Mouse (Mus musculus) hindbrain, embryonic 12.5 days (tissue): ENCODE results near the gene Dnaic2. TPM values are rescaled to one million over a fixed set of nuclear protein-coding genes. Genes with fewer than 3 reads are reported as not detected.
A peak's percentile ranks its signal among the peaks of the same experiment; 100 is the strongest.

ENCODE experiments used
- ATAC-seq: fragments of 200-750 bp; cut with Nextera tagmentation; 2 replicates; pipeline ENCODE4 v1.8.0; 2017; ENCODE audit warnings: moderate TSS enrichment; ENCODE audit not compliant: low FRiP score
- H3K27ac ChIP-seq: fragments of 300-500 bp; sonication (generic); 2 replicates; pipeline ENCODE4 v1.5.1; 2016; ENCODE audit warnings: mild to moderate bottlenecking
- H3K27me3 ChIP-seq: fragments of 300-500 bp; sonication (generic); 2 replicates; pipeline ENCODE4 v1.6.1; 2016; ENCODE audit warnings: mild to moderate bottlenecking
- H3K36me3 ChIP-seq: fragments of 300-500 bp; sonication (generic); 2 replicates; pipeline ENCODE4 v1.6.1; 2016; ENCODE audit warnings: mild to moderate bottlenecking
- H3K4me1 ChIP-seq: fragments of 300-500 bp; sonication (generic); 2 replicates; pipeline ENCODE4 v1.6.1; 2016
- H3K4me2 ChIP-seq: fragments of 300-500 bp; sonication (generic); replicated peaks from 2 replicates; pipeline ENCODE4 v1.6.1; 2016; ENCODE audit warnings: mild to moderate bottlenecking
- H3K4me3 ChIP-seq: fragments of 300-500 bp; sonication (generic); 2 replicates; pipeline ENCODE4 v1.5.1; 2016; ENCODE audit warnings: mild to moderate bottlenecking
- H3K9ac ChIP-seq: fragments of 300-500 bp; sonication (generic); 2 replicates; pipeline ENCODE4 v1.6.1; 2016; ENCODE audit warnings: mild to moderate bottlenecking, moderate library complexity
- H3K9me3 ChIP-seq: fragments of 300-500 bp; sonication (generic); replicated peaks from 2 replicates; pipeline ENCODE4 v1.6.1; 2016; ENCODE audit warnings: mild to moderate bottlenecking
- WGBS: fragments of 180-500 bp; shearing (Covaris S2); methylation state at CpG from one replicate; pipeline ENCODE4 v1.1.7; 2016; 5-methylcytosine and 5-hydroxymethylcytosine counted together
- polyA plus RNA-seq: library from polyadenylated mRNA; unstranded; fragments of >200 nt; fragmentation: Nextera tagmentation; extraction: Ambion mirVana; gene quantifications from 2 replicates; pipeline ENCODE4 v1.2.1, GENCODE M21; 2016

The Dnaic2 gene
- 3.3 and 4.5 TPM in 2 replicates for polyA plus RNA-seq

DNA sequence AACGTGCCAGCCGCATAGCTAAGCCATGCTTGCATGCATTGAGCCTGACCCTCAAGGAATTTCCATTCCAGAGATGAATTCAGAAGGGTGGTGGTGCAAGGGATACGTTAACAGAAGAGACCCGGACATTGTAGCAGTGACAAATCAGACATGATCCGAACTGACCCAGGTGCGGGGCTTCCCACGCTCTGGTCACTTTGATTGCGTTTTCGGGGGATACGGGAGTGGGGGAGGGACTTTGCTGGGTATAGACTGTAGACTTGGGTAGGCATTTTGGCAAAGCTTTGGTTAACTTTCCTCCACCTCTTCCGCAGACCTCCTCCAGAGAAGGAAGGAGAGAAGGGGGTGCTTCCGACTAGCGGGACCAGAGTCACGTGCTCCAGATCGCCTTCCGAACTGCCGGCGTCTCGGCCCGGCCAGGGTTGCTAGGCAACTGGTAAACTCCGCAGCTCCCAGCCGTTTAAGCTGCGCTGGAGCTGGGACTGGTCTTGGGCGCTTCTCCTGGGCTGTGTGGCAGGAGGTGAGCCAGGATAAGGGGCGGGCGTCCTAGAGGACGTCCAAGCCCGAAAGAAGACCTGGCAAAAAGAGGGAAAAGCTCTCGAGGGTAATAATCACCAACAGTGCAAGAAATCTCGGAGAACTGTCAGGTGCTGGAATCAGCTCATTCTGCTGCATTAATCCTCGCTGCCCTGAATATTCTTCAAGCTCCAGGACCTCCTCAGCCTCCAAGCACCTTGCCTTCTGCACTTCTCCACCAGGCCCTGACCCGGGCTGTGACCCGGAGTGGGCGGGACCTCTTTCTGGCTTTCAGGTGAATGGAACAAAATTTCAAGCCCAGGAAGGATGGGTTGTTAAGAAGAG lies at the start of gene Dnaic2:
Gene Dnaic2 (plus strand): TSS at position 444 of the 861 bp plus-strand sequence.
- 0 out of 2 replicates have a peak, but pooled peaks cover 7% of the 10 kb centered on the region for H3K27me3 ChIP-seq
- H3K4me3 ChIP-seq = peak within 1 kb of the TSS; percentile 27
- H3K9ac ChIP-seq = peak within 1 kb of the TSS; percentile 49
- WGBS = 9% methylated on average over 34 of the region's 34 CpGs
- no peaks in the 10 kb centered on the region for H3K36me3 ChIP-seq
- H3K9me3 ChIP-seq = no peaks in the 10 kb centered on the region
- peak; percentile 91 for ATAC-seq
- peak within 1 kb of the TSS; percentile 52 for H3K4me2 ChIP-seq
- peaks cover 33% of the 10 kb centered on the region for H3K4me1 ChIP-seq
- no peak within 1 kb of the TSS for H3K27ac ChIP-seq

DNA sequence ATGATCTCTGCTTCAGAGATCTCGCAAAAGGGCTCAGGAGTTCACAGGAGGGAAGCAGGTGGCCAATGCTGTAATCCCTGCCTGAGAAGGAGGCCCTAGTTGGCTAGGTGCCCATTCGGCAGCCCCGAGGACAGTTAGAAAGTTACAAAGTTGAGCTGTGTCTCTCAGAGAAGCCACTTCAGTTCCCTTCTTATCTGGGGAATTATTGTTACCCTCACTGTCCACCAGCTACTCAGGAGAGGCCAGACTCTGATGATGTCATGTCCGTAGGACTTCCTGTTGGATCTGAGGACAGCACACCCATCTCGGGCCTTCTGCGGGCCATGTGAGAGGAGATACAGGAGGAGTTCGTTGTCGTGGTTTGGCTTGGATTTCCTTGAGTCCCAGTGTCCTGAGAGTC lies 47.6 kb upstream of the Dnaic2 start:
- H3K27ac ChIP-seq = no peak overlapping the region

DNA sequence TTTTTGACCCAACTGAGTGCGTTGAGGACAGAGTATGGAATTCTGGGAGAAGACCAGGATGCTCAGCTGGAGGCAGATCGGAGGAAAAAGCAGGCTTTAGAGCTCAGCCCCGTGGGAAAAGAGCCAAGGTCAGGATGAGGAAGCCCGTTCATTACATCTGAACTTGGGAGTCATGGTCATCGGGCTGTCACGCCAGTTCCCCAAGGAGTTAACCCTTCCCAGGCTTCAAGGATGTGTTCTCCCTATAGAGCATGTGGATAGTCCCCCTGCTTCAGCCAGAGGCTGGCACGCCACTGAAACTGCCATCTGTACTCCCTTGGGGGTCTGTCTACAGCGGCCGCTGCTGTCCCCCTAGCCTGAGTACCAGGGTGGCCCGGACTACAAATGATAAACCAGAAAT lies 46.9 kb upstream of the Dnaic2 start:
- peaks cover 49% of the 10 kb centered on the region for H3K4me1 ChIP-seq
- H3K36me3 ChIP-seq = no peaks in the 10 kb centered on the region
- WGBS = 61% methylated on average over 10 of the region's 10 CpGs

More for the DNA sequence above, 47.6 kb upstream of the Dnaic2 start:
- Histone ChIP-seq H3K36me3 (no peaks in the 10 kb centered on the region), H3K4me2 (no peak overlapping the region), H3K27me3 (0 out of 2 replicates have a peak, but pooled peaks cover 13% of the 10 kb centered on the region), H3K4me1 (peaks cover 45% of the 10 kb centered on the region), H3K4me3 (no peak overlapping the region), H3K9me3 (no peaks in the 10 kb centered on the region), H3K9ac (no peak overlapping the region)
- no peak for ATAC-seq
- 83% methylated on average over 8 of the region's 8 CpGs for WGBS

DNA sequence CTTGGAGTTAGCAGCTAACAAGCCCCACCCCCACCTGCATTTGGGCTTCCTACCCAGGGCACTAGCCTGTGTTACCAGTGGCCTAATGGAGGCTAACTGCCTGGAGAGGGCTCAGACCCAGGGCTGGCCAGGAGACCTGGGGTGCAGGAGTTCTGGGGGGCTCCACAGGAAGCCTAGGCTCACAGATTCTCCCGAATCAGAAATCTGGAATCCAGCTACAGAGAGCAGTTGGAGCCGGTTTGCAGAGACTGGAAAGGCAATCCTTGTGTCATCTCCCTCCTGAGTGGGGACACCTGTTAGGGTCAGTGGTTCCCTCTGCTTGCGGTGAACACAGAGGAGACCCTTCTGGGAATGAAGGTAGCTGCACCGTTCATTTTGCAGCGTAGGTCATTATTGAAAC lies 46.2 kb upstream of the Dnaic2 start:
- 53% methylated on average over 5 of the region's 5 CpGs for WGBS
- no peak overlapping the region for H3K9ac ChIP-seq
- no peak overlapping the region for H3K4me3 ChIP-seq
- H3K27me3 ChIP-seq = 0 out of 2 replicates have a peak, but pooled peaks cover 13% of the 10 kb centered on the region
- no peak overlapping the region for H3K27ac ChIP-seq
- H3K4me1 ChIP-seq = peaks cover 41% of the 10 kb centered on the region
- H3K36me3 ChIP-seq = no peaks in the 10 kb centered on the region
- H3K4me2 ChIP-seq = no peak overlapping the region
- no peak for ATAC-seq
- no peaks in the 10 kb centered on the region for H3K9me3 ChIP-seq

More for the DNA sequence above, 46.9 kb upstream of the Dnaic2 start:
- Histone ChIP-seq H3K4me2 (no peak overlapping the region), H3K27ac (no peak overlapping the region), H3K9me3 (no peaks in the 10 kb centered on the region), H3K4me3 (no peak overlapping the region), H3K9ac (no peak overlapping the region), H3K27me3 (0 out of 2 replicates have a peak, but pooled peaks cover 13% of the 10 kb centered on the region)
- ATAC-seq = no peak

DNA sequence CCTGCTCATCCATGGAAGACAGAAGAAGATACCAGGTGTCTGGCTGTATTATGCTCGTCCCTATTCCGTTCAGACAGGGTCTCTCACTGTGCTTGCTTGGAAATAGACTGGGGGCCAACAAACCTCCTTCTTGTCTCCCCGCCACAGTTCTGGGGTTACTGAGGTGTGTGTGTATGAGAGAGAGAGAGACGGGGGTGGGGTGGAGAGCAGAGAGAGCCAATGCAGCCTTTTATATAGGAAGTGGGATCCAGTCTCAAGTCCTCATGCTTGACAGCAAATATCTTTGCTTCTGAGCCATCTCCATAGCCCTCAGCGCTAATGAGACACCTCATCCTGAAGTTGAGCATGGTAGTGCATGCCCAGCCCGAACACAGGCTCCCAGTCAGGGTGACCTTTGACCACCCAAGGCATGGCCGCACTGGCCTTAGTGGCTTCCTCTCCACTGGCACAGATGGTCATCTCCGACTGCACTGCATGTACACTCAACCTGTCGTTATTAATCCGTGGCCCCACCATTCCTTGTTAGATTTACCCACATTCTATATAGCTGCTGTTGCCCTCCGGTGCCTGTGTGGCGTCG lies 44.8 kb upstream of the Dnaic2 start:
- 88% methylated on average over 13 of the region's 13 CpGs for WGBS
- Histone ChIP-seq H3K4me1 (peaks cover 28% of the 10 kb centered on the region), H3K9me3 (no peaks in the 10 kb centered on the region), H3K9ac (no peak overlapping the region), H3K4me3 (no peak overlapping the region), H3K27ac (no peak overlapping the region), H3K27me3 (0 out of 2 replicates have a peak, but pooled peaks cover under 1% of the 10 kb centered on the region), H3K4me2 (no peak overlapping the region), H3K36me3 (no peaks in the 10 kb centered on the region)
- no peak for ATAC-seq

DNA sequence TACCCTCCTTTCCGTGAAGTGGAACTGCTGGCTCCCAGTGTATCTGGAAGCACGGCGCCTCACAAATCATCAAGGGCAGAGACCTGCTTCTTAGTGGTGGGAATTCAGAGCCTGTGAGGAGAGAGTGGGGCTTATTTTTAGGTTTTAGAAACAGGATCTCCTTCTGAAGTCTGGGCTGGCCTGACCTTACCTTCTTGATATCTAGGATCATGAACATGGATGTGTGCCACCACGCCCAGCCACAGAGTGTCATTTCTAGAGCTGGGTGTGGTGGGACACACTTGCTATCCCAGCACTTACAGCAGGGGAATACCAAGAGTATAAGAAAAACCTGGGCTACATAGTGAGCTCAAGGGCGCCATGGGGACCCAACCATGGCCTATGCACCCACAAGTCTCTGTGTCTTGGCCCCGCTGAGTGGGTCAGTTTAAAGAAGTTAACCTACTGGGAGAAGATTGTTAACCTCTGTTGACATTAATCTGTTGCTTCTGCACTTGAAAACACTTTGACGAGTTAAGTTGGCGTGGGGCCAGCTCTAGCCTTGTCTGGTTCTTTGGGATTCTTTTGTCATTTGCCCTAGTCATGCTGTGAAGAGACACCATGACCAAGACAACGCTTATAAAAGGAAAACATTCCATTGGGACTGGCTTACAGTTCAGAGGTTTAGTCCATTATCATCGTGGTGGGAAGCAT lies 44.0 kb upstream of the Dnaic2 start:
- peaks cover 33% of the 10 kb centered on the region for H3K4me1 ChIP-seq
- H3K4me3 ChIP-seq = no peak overlapping the region
- H3K27ac ChIP-seq = no peak overlapping the region
- H3K9ac ChIP-seq = no peak overlapping the region
- no peaks in the 10 kb centered on the region for H3K27me3 ChIP-seq
- H3K9me3 ChIP-seq = no peaks in the 10 kb centered on the region
- no peak overlapping the region for H3K4me2 ChIP-seq
- no peaks in the 10 kb centered on the region for H3K36me3 ChIP-seq
- 83% methylated on average over 10 of the region's 10 CpGs for WGBS
- ATAC-seq = no peak

DNA sequence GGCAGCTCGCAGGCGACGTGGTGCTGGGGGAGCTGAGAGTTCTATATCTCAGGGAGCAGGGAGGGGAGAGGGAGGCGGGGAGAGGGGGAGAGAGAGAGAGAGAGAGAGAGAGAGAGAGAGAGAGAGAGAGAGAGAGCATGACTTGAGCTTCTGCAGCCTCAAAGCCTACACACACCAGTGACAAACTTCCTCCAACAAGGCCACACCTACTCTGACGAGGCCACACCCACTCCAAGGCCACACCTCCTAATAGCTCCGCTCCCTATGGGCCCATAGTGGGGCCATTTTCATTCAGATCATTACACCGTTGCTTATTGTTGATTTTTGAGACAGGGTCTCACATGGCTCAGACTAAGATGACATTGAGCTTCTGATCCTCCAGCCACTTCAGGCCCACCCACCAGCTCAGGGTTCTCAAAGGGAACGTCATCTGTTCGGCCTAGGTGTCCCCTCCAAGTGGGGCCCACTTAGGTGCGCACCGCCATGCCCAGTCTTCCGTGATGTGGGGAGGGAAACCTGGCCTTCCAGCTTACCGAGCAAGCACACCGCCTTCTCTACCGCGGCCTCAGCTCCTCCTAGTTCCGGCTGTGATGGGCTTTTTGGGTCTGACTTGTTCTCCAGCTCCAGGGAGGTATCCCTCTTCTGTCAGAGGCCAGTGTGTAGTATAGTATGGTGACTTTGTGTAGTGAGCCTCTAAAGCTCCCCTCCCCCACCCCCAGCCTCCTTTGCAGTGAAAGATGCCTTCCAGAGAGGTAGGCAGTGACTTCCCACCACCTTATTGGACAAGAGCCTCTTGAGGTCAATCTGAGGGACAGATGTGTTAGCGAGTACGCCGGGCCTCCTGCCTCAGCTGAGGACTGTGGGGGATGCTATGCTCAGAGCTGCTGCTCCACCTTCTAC lies 43.2 kb upstream of the Dnaic2 start:
- H3K9ac ChIP-seq = no peak overlapping the region
- H3K4me3 ChIP-seq = no peak overlapping the region
- WGBS = 71% methylated on average over 19 of the region's 20 CpGs
- H3K27ac ChIP-seq = no peak overlapping the region
- peaks cover 33% of the 10 kb centered on the region for H3K4me1 ChIP-seq
- H3K9me3 ChIP-seq = no peaks in the 10 kb centered on the region
- ATAC-seq = no peak
- H3K36me3 ChIP-seq = no peaks in the 10 kb centered on the region
- no peaks in the 10 kb centered on the region for H3K27me3 ChIP-seq
- no peak overlapping the region for H3K4me2 ChIP-seq

DNA sequence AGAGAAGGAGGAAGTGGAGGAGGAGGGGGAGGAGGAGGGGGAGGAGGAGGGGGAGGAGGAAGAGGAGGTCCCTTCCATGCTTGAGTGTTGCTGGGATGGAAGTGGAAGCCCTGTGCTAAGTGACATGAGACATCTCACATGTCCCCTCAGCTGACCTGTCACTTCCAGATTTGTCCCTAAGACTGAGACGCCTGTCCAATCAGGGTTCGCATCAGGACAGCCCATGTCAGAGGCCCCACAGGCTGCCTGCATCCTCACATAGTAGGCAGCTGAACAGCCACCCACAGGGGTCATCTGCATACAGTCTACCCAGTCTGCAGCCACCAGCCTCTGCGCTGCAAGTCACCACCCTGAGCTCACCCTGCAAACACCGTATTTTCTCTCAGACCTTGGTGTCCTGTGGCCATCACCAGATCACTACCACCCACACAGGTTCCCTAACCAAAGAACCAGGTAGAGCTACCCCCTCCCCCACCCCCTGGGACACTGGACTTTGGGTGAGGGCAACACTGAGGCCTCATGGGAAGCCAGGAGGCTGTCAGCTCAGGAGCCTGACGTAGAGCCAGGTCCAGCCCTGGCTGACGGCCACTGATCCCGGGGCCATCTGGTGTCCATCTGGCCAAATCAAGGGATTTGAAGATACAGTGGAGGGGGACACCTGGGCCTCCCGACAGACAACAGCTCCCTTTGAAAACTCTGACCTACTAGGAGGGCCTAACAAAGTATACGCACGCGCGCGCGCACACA lies 42.4 kb upstream of the Dnaic2 start:
- Histone ChIP-seq H3K36me3 (no peaks in the 10 kb centered on the region), H3K27me3 (no peaks in the 10 kb centered on the region), H3K4me3 (no peak overlapping the region), H3K4me2 (no peak overlapping the region), H3K9me3 (no peaks in the 10 kb centered on the region), H3K4me1 (peaks cover 27% of the 10 kb centered on the region), H3K27ac (no peak overlapping the region), H3K9ac (no peak overlapping the region)
- ATAC-seq = peak; percentile 15; the same call in 1 of the 2 replicates
- 76% methylated on average over 14 of the region's 14 CpGs for WGBS

DNA sequence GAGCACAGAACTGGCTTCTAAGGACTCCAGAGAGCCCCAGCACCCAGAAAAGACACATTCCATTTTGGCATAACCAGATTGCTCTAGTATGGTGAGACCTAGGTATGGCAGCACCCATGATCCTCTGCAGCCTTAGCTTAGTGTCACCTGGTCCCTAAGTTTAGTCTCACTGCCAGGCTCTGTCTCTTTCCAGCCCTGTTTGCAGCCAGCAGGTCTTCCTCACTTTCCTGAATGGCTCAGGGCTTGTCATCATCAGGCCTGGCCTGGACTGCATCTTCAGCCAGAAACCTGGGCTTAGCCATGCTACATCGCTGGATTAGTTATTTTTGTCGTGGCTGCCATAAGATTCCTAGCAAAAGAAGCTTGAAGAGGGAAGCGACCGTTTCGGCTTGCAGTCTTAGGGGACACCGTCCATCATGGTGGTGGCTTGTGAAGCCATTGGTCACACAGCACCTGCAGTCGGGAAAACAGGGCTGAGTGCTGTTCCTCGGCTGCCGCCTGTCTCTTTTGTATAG lies 41.6 kb upstream of the Dnaic2 start:
- Histone ChIP-seq H3K4me1 (peaks cover 25% of the 10 kb centered on the region), H3K27me3 (no peaks in the 10 kb centered on the region), H3K9ac (no peak overlapping the region), H3K9me3 (no peaks in the 10 kb centered on the region), H3K27ac (no peak overlapping the region), H3K36me3 (0 out of 2 replicates have a peak, but pooled peaks cover 5% of the 10 kb centered on the region), H3K4me2 (no peak overlapping the region), H3K4me3 (no peak overlapping the region)
- ATAC-seq = no peak
- 76% methylated on average over 9 of the region's 9 CpGs for WGBS

DNA sequence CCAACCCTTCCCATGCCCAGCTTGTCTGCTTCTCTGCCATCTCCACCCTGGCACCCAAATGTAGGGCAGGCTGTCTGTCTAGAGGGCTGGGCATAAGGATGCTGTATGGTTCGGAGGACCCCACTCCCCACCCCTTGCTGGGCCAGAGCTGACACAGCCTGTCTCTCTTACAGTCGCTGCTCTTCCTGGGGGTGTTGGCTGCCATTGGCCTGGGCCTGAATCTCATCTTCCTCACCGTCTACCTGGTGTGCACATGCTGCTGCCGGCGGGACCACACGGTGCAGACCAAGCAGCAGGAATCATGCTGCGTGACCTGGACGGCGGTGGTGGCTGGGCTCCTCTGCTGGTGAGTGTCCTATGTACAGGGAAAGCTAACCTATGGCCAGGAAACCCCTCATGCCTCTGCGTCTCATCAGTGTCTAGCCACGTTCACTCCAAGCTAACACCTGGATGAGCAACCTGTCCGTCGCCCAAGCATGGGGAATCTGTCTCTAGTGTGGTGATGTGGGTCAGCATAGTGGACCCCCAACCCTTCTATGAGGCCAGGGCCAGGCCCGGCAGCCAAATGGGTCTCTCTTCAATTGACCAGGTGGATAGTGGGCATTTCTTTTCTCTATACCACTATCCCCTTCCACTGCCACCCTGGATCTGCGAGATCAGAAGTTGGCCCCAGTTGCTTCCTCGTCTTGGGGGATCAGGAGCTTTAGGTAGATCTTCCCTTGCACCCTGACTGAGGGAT lies 40.8 kb upstream of the Dnaic2 start:
- H3K4me2 ChIP-seq = no peak overlapping the region
- H3K9me3 ChIP-seq = no peaks in the 10 kb centered on the region
- no peaks in the 10 kb centered on the region for H3K27me3 ChIP-seq
- WGBS = 91% methylated on average over 16 of the region's 16 CpGs
- H3K9ac ChIP-seq = no peak overlapping the region
- no peak for ATAC-seq
- H3K27ac ChIP-seq = no peak overlapping the region
- peaks cover 21% of the 10 kb centered on the region for H3K4me1 ChIP-seq
- no peak overlapping the region for H3K4me3 ChIP-seq
- H3K36me3 ChIP-seq = 0 out of 2 replicates have a peak, but pooled peaks cover 6% of the 10 kb centered on the region
